Mouse (Mus musculus) cortical plate, adult 2 months (tissue): ENCODE results near the gene Rtn2. TPM values are rescaled to one million over a fixed set of nuclear protein-coding genes. Genes with fewer than 3 reads are reported as not detected.
A peak's percentile ranks its signal among the peaks of the same experiment; 100 is the strongest.

Experiments used
- H3K27ac ChIP-seq: fragments of 200-500 bp; 2 replicates; pipeline ENCODE4 v1.5.1; 2012; ENCODE audit warnings: low read length, control low read depth, inconsistent platforms; ENCODE audit not compliant: insufficient read depth
- H3K4me1 ChIP-seq: fragments of 200-500 bp; 2 replicates; pipeline ENCODE4 v1.6.1; 2011; ENCODE audit warnings: low read length; ENCODE audit not compliant: control insufficient read depth, insufficient read depth
- H3K4me3 ChIP-seq: fragments of 200-500 bp; 2 replicates; pipeline ENCODE4 v1.5.1; 2011; ENCODE audit warnings: mild to moderate bottlenecking, low read length, control low read depth; ENCODE audit not compliant: insufficient read depth
- CTCF ChIP-seq: fragments of 200-500 bp; IDR thresholded peaks from 2 replicates; pipeline ENCODE4 v1.5.1; 2011; ENCODE audit warnings: mild to moderate bottlenecking, control low read depth, low read length; ENCODE audit not compliant: insufficient read depth; ENCODE audit errors: extremely low read depth
- POLR2A ChIP-seq: fragments of 200-500 bp; IDR thresholded peaks from 2 replicates; pipeline ENCODE4 v1.6.1; 2011; ENCODE audit warnings: mild to moderate bottlenecking, low read length, control low read depth; ENCODE audit not compliant: insufficient read depth; ENCODE audit errors: extremely low read depth
- polyA plus RNA-seq: library from polyadenylated mRNA; depleted of rRNA; stranded (reverse); fragments of >200 nt; gene quantifications from 2 replicates; pipeline ENCODE4 v1.2.3, GENCODE M21; 2012

Rtn2 gene
- polyA plus RNA-seq, 1 experiment = 140 TPM

DNA sequence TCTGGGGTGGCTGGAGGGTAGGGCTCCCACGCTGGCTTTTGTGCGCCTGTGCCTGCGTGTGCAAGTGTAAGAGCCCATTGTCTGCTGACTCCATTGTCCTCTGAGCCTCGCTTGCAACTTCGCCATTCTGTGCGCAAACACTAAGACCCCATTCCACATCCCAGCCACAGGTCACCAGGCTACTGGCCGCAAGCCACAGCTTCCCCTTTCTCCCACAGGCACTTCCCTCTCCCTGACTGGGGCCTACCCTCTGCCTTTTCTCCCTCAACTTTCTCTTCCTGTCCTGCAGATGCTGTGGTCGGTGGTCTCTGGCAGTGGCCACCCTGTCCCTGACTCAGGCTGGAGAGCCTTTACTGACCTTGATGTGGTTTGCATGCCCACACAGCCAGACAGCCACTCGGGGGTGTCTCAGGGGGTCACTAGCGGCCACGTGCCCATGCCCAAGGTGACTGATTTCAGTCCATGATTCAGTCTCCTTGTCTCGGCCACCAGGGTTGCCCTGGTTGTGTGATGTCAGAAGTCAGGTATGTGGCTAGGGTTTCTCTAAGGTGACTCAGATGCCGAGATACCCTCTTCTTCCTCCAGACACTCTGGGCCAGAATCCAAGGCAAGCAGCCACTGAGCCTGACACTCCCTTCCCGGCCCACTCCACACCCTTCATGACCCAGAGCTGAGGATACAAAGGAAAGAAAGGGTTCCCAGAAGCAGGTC, 34.2 kb downstream of the Rtn2 start:
- TF ChIP-seq POLR2A = no peak
- TF ChIP-seq CTCF = no peak
- Histone ChIP-seq H3K27ac (no peak overlapping the region), H3K4me1 (peaks cover 2% of the 10 kb centered on the region; the same call in 1 of the 2 replicates), H3K4me3 (no peak overlapping the region)

DNA sequence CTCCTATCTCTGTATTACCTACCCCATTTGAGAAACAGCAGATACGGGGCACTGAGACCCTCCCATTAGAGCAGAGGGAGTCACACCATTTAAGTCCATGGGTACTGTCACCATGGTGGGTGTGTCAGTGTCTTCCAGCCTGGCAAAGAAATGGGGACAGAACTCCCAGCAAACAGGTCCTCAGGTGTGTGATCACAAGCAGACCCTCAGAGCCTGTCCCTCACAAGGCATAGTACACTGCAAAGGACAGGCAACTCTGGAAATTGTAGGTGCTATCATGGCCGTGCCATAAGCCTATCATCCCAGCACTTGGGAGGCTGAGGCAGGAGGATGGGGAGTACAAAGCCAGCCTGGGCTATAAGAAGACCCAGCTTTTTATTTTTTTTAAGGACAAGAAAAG, 35.8 kb downstream of the Rtn2 start:
- TF ChIP-seq CTCF = no peak
- no peak for TF ChIP-seq POLR2A
- H3K4me3 ChIP-seq = no peak overlapping the region

DNA sequence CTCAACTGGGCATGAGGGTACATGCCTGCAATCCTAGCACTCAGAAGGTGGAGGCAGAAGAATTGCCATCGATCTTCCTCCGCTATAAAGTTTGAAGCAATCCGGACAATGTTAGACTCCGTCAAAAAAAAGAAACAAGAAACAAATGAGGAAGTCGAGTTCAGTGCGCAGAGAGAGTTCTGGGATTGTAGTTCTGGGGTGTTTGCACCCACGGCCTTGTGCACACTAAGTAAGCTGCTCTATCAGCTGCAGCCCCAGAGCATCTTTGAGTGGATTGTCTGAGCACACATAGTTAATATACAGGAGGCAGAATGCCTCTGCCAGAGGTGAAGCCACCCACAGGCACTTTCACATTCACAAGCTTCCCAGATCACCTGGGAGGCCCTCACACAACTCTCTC, 36.3 kb downstream of the Rtn2 start:
- Histone ChIP-seq H3K4me1 (peaks cover 2% of the 10 kb centered on the region; the same call in 1 of the 2 replicates), H3K27ac (no peak overlapping the region), H3K4me3 (no peak overlapping the region)
- no peak for TF ChIP-seq POLR2A
- no peak for TF ChIP-seq CTCF

More for the DNA sequence above, 35.8 kb downstream of the Rtn2 start:
- Histone ChIP-seq H3K4me1 (peaks cover 2% of the 10 kb centered on the region; the same call in 1 of the 2 replicates), H3K27ac (no peak overlapping the region)

DNA sequence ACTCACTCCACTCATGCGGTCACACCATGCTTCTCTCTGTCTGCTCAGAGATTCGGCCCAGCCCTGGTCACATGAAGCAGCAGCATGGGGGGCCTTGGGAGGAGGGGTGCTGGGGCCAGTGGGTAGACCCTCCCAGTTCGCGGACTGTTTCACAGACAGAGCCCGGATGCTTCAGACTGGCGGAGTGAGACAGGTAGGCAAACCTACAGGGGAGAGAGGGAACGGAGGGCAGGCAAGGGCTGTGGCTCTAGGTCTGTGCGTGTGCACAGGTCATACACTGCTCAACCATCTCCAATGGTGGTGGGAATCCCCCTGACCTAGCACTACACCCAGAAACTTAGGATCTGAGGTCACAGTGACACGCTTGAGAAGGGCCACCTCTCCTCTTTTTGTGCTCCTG, 37.0 kb downstream of the Rtn2 start:
- H3K4me3 ChIP-seq = peak overlapping the region; percentile 63
- TF ChIP-seq POLR2A = no peak
- TF ChIP-seq CTCF = no peak
- peaks cover 2% of the 10 kb centered on the region; the same call in 1 of the 2 replicates for H3K4me1 ChIP-seq
- H3K27ac ChIP-seq = peak overlapping the region; percentile 65

DNA sequence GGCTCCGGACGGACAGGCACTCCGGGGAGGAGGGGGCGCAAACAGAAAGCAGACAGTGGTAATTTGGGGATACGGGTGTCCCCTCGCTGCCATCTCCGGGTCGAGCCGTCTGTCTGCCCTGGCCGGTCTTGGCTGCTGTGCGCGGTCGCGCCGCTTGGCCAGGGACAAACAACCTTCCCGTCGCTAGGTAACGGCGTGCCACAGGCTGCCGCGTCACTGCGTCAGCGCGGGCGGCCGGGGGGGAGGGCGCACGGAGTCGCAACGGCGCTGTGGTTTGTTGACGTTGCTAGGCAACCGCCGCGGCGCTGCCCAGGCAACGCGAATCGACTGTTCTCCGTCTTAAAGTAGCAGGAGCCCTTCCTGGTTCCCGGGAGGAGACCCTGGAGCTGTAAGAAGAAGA, 37.5 kb downstream of the Rtn2 start:
- Histone ChIP-seq H3K4me3 (peak overlapping the region; percentile 63), H3K27ac (peak overlapping the region; percentile 65)
- no peak for TF ChIP-seq CTCF
- peak; percentile 81 for TF ChIP-seq POLR2A

DNA sequence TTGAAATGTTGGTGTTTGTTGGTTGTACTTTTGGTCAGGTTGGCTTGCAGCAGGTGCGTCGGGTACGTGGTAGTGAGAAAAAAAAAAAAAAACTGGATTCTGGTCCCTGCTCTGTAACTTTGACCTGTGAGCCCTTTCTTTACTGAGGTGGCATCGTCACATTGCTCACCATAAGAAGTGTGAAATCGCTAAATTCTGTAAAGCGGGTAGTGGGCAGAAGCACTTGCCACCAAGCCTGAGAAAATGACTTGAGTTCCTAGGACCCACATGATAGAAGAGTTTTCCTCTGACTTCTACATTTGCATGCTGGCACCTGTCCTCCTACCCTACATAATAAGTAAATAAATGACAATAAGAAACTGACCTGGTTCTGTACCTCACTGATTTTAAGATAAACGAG, 38.2 kb downstream of the Rtn2 start:
- no peak for TF ChIP-seq POLR2A
- TF ChIP-seq CTCF = no peak
- H3K4me3 ChIP-seq = peak overlapping the region; percentile 63
- no peak overlapping the region for H3K27ac ChIP-seq
- H3K4me1 ChIP-seq = peaks cover 2% of the 10 kb centered on the region; the same call in 1 of the 2 replicates

More for the DNA sequence above, 37.5 kb downstream of the Rtn2 start:
- H3K4me1 ChIP-seq = peaks cover 2% of the 10 kb centered on the region; the same call in 1 of the 2 replicates

DNA sequence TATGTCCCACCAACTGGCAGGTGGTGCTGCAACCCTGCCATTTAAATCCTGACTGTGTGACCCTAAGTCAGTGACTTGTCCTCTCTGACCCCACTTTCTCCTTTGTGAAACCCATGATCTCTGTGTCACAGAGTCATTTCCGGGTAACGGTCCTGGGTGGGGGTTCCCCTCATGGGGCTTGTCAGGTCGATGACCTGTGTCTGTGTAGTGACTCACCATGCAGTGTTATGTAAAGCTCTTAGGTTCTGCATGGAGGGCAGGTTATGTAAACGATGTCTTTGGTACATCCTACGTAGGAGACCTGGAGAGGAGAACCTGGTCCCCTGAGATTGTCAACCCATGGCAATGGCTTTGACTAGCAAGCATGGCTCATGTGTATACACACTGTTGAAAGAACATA, 39.0 kb downstream of the Rtn2 start:
- H3K27ac ChIP-seq = no peak overlapping the region
- no peak for TF ChIP-seq POLR2A
- no peak for TF ChIP-seq CTCF
- no peak overlapping the region for H3K4me3 ChIP-seq

DNA sequence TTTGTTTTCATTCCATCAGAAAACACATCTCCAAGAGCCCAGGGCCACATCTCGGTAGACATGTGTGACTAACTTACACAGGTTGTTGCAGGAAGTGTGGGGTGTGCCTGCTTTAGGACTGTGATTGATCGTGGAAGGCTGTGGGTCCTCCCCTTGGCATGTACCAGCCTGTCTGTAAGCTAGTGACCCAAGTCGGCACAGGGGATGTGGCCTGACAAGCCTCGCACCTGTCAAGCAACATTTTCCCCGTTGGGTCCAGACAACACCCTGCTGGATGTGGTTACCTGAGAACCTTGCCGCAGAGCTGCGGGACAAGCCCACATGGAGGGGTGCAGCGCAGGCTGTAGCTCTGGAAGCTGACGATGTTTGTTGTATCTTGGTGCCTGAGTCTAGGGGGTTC, 40.1 kb downstream of the Rtn2 start:
- no peak overlapping the region for H3K4me3 ChIP-seq
- H3K27ac ChIP-seq = no peak overlapping the region
- no peak for TF ChIP-seq POLR2A
- no peak for TF ChIP-seq CTCF
- H3K4me1 ChIP-seq = peaks cover 2% of the 10 kb centered on the region; the same call in 1 of the 2 replicates

More for the DNA sequence above, 39.0 kb downstream of the Rtn2 start:
- H3K4me1 ChIP-seq = peaks cover 2% of the 10 kb centered on the region; the same call in 1 of the 2 replicates

DNA sequence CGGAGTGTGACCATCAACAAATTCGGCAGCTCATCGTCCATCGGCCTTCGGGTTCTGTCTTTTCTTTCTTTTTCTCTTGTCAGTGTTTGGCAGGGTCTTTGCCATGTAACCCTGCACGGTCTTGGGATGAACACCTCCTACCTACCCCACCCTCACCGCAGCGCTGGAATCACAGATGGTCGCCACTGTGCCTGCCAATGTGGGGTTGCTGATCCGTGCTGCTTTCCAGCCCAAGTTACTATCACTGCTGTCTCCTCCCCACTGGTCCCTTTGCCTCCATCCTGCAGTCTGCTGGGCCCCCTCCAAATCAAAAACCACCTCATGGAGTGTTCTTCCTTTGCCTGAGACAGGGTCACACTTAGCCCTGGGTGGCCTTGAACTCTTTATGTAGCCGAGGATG, 41.8 kb downstream of the Rtn2 start:
- peaks cover 2% of the 10 kb centered on the region; the same call in 1 of the 2 replicates for H3K4me1 ChIP-seq
- TF ChIP-seq CTCF = no peak
- no peak for TF ChIP-seq POLR2A
- no peak overlapping the region for H3K4me3 ChIP-seq
- no peak overlapping the region for H3K27ac ChIP-seq
